Mouse (Mus musculus): ENCODE data around the gene Mark4. TPM values are rescaled to one million over a fixed set of nuclear protein-coding genes. Genes with fewer than 3 reads are reported as not detected.

The Mark4 gene
- polyA plus RNA-seq, 1 experiment, result 27.4 TPM

DNA sequence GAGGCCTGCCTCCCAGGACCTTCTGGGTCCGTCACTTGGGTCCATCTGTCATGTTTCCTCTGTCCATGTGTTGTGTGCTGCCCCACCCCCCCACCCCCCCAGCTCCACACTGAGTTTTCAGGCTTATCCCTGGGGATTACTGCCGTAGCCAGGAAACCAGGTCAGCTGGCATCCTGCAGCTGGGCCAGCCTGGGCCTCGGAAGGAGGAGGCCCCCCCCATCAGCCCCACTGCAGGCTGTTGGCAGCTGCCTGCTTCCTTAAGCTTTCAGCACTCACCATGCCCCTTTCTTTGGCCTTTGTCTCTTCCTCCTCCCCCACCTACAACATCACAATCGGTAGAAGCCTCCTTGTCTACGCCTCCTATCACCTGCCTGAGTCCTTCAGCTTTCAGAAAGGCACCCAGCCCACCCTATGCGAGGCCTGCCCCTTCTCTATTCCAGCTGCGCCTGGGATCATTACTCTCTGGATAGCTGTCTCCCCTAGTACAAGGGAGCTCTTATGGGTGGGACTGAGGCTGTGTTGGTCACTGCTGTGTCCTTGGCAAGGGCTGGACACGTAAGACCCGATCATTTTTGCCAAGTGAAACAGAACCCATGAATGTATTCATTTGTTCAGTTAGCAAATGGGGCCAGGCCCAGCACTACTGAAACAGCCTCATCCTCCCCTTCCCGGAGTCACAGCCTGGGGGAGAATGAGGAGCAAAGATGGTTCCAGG is 69.8 kb downstream of the Mark4 start:
- no peak overlapping the region for H3K4me3 ChIP-seq (ENCODE audit: insufficient read depth, low read length)
- H3K27ac ChIP-seq (ENCODE audit: insufficient read depth, low read length), result no peak overlapping the region
- no peak for TF ChIP-seq CTCF (IDR thresholded peaks at IDR 0.05; ENCODE audit: borderline replicate concordance, insufficient read depth, low read length)
- no peak for TF ChIP-seq POLR2A (IDR thresholded peaks at IDR 0.05; ENCODE audit: low read depth, low read length)
- no peaks in the 10 kb centered on the region for H3K4me1 ChIP-seq (ENCODE audit: control insufficient read depth, insufficient read depth, low read length)

DNA sequence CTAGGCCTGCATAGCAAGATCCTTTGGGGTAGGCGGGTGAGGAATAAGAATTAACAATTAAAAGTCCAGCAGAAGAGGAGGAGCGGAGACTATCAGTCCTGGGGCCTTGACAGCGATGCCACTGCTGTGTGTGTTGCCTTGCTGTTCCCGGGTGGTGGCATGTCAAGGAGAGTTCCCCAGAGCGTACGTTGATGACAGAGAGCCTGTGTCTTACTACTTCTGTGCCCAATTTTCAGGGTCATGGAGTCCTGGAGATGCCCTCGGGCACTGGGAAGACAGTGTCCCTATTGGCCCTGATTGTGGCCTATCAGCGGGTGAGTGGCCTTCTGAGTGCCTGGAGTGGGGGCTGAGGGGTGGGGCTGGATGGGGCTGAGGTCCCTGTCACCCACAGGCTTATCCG is 74.9 kb downstream of the Mark4 start:
- TF ChIP-seq POLR2A (IDR thresholded peaks at IDR 0.05; ENCODE audit: low read depth, low read length) (no peak), CTCF (IDR thresholded peaks at IDR 0.05; ENCODE audit: borderline replicate concordance, insufficient read depth, low read length) (no peak)
- H3K27ac ChIP-seq (ENCODE audit: insufficient read depth, low read length), result no peak overlapping the region
- H3K4me1 ChIP-seq (ENCODE audit: control insufficient read depth, insufficient read depth, low read length), result no peaks in the 10 kb centered on the region; the same call in 1 of the 2 replicates
- H3K4me3 ChIP-seq (ENCODE audit: insufficient read depth, low read length), result no peak overlapping the region

DNA sequence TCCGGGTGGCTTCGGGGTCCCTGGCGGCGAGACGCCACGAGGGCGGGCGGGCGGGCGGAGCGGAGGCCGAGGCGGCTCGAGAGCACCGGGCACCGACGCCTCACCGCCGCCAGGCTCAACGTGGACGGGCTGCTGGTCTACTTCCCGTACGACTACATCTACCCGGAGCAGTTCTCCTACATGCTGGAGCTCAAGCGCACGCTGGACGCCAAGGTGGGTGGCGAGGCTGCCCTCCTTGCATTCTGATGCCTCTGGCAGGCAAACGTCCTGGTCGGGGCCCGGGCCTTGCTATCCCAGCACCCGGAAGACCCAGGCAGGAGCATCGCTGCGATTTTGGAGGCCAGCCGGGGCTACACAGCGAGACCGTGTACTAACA is 76.5 kb downstream of the Mark4 start:
- peak overlapping the region; percentile 79 for H3K4me3 ChIP-seq (ENCODE audit: insufficient read depth, low read length)
- H3K4me1 ChIP-seq (ENCODE audit: control insufficient read depth, insufficient read depth, low read length), result peaks cover 3% of the 10 kb centered on the region; the same call in 1 of the 2 replicates
- TF ChIP-seq CTCF (IDR thresholded peaks at IDR 0.05; ENCODE audit: borderline replicate concordance, insufficient read depth, low read length), result no peak
- TF ChIP-seq POLR2A (IDR thresholded peaks at IDR 0.05; ENCODE audit: low read depth, low read length), result no peak
- no peak overlapping the region for H3K27ac ChIP-seq (ENCODE audit: insufficient read depth, low read length)

DNA sequence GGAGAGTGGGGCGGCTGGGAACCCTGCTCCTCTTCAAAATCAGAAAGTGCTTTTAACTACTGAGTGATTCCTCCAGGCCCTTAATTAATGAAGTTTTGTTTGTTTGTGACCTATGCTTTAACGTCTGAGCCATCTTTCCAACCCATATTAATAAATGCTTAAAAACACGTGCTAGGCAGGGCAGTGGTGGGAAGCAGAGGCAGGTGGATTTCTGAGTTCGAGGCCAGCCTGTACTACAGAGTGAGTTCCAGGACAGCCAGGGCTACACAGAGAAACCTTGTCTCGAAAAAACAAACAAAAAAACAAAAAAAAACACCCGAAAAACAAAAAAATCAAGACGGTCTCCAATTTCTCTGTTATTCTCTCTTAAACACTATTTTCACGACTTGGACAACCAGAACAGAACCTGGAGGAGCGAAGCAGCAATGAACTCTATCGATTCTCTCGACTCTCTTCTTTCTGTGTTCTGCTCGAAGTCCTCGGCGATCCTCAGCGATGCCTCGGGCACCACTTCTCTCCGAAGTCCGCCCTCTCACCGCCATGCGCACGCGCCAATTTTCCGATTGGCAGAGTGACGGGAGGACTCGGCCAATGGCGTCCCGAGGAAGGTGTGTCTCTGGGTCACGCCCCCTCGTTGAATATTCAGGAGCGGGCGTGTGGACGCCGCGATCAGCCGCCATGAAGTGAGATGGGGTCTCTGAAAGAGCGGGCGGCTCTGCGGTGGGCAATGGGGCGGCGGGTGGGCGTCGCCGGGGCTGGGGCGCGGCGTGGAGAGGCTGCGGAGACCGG is 77.0 kb downstream of the Mark4 start, which contains the start of gene Ercc2:
Gene Ercc2 (plus strand): TSS at position 634 of the 789 bp plus-strand sequence.
- Histone ChIP-seq H3K27ac (ENCODE audit: insufficient read depth, low read length) (no peak within 1 kb of the TSS), H3K4me1 (ENCODE audit: control insufficient read depth, insufficient read depth, low read length) (peaks cover 3% of the 10 kb centered on the region; the same call in 1 of the 2 replicates), H3K4me3 (ENCODE audit: insufficient read depth, low read length) (peak within 1 kb of the TSS; percentile 79)
- TF ChIP-seq CTCF (IDR thresholded peaks at IDR 0.05; ENCODE audit: borderline replicate concordance, insufficient read depth, low read length) (no peak), POLR2A (IDR thresholded peaks at IDR 0.05; ENCODE audit: low read depth, low read length) (peak; percentile 65)

DNA sequence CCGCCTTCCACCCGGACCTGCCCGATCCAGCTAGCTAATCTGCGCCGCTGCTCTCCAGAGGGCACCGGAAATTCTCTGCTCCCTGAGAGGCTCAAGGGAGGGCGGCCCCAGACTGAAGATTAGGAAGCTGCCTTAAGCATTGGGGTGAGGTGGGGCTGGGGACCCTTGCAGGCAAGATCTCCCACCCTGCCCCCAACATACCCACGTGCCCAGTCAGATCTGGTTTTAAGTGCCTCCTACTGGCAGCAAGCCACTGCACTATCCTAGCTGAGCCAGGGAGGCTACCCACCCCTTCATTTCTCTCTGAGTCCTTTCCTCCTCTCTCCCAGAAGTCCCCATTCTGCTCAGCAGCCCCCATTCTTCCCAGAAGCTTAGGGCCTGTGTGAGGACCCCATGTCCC is 80.6 kb downstream of the Mark4 start:
- Histone ChIP-seq H3K4me1 (ENCODE audit: control insufficient read depth, insufficient read depth, low read length) (0 out of 2 replicates have a peak, but pooled peaks cover 3% of the 10 kb centered on the region), H3K27ac (ENCODE audit: insufficient read depth, low read length) (peak overlapping the region; percentile 66), H3K4me3 (ENCODE audit: insufficient read depth, low read length) (no peak overlapping the region)
- TF ChIP-seq CTCF (IDR thresholded peaks at IDR 0.05; ENCODE audit: borderline replicate concordance, insufficient read depth, low read length) (no peak), POLR2A (IDR thresholded peaks at IDR 0.05; ENCODE audit: low read depth, low read length) (no peak)

DNA sequence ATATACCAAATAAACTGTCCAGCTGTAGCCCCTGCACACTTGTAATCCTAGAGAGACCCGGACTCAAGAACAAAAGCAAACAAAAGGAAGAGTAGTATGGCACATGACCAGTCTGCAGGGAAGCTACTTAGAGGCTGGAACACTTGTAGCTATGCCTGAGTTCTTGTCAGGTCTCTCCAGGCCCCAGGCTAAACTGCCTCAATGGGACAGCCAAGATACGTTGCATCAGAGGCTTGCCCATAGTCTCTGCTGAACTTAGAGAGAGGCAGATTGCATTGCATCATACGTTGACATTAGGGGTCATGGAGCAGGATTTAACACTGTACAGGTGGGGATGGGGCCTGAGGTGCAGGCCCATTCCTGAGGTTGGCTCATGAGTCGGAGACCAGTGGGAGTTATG is 82.6 kb downstream of the Mark4 start:
- H3K27ac ChIP-seq (ENCODE audit: insufficient read depth, low read length), result no peak overlapping the region
- 0 out of 2 replicates have a peak, but pooled peaks cover 3% of the 10 kb centered on the region for H3K4me1 ChIP-seq (ENCODE audit: control insufficient read depth, insufficient read depth, low read length)
- no peak overlapping the region for H3K4me3 ChIP-seq (ENCODE audit: insufficient read depth, low read length)
- no peak for TF ChIP-seq CTCF (IDR thresholded peaks at IDR 0.05; ENCODE audit: borderline replicate concordance, insufficient read depth, low read length)
- TF ChIP-seq POLR2A (IDR thresholded peaks at IDR 0.05; ENCODE audit: low read depth, low read length), result no peak

DNA sequence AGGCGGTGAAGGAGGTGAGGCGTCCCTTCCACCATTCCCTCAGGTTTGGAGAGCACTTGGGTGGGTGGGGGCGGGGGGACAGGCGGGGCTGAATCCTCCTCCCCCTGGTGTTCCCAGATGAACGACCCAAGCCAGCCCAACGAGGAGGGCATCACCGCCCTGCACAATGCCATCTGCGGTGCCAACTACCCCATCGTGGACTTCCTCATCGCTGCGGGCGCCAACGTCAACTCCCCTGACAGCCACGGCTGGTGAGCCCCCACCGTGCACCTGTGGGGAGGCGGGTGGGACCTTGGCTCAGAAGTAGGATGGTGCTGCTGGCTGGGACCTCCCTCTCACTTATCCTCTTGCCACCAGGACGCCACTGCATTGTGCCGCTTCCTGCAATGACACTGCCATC is 83.3 kb downstream of the Mark4 start:
- H3K4me3 ChIP-seq (ENCODE audit: insufficient read depth, low read length), result no peak overlapping the region
- 0 out of 2 replicates have a peak, but pooled peaks cover 3% of the 10 kb centered on the region for H3K4me1 ChIP-seq (ENCODE audit: control insufficient read depth, insufficient read depth, low read length)
- no peak overlapping the region for H3K27ac ChIP-seq (ENCODE audit: insufficient read depth, low read length)
- TF ChIP-seq CTCF (IDR thresholded peaks at IDR 0.05; ENCODE audit: borderline replicate concordance, insufficient read depth, low read length) (no peak), POLR2A (IDR thresholded peaks at IDR 0.05; ENCODE audit: low read depth, low read length) (no peak)

Other genes starting within 250 kb of the Mark4 start
- 0.17 and 0.18 TPM in 2 replicates for gene Gpr4, start 246.3 kb downstream of the Mark4 start, polyA plus RNA-seq (2011; ENCODE audit: insufficient read length, low read depth, missing spikeins)
- gene Opa3, start 230.5 kb downstream of the Mark4 start, polyA plus RNA-seq (2011; ENCODE audit: insufficient read length, low read depth, missing spikeins), result 21.8 and 24.4 TPM in 2 replicates
- 161 and 186 TPM in 2 replicates for gene Vasp, start 187.0 kb downstream of the Mark4 start, polyA plus RNA-seq (2011; ENCODE audit: insufficient read length, low read depth, missing spikeins)
- gene Ppm1n, start 178.8 kb downstream of the Mark4 start, polyA plus RNA-seq (2011; ENCODE audit: insufficient read length, low read depth, missing spikeins), result not detected in 2 replicates
- 6.8 and 7.8 TPM in 2 replicates for gene Rtn2, start 176.2 kb downstream of the Mark4 start, polyA plus RNA-seq (2011; ENCODE audit: insufficient read length, low read depth, missing spikeins)
- gene Fosb, start 148.8 kb downstream of the Mark4 start, polyA plus RNA-seq (2011; ENCODE audit: insufficient read length, low read depth, missing spikeins), result 2.1 and 2.7 TPM in 2 replicates
- 44.9 and 52.2 TPM in 2 replicates for gene Ercc1, start 114.0 kb downstream of the Mark4 start, polyA plus RNA-seq (2011; ENCODE audit: insufficient read length, low read depth, missing spikeins)
- gene Cd3eap, start 99.3 kb downstream of the Mark4 start, polyA plus RNA-seq (2011; ENCODE audit: insufficient read length, low read depth, missing spikeins), result 13.3 and 13.4 TPM in 2 replicates
- gene Ppp1r13l, start 99.1 kb downstream of the Mark4 start, polyA plus RNA-seq (2011; ENCODE audit: insufficient read length, low read depth, missing spikeins), result 11.0 and 12.5 TPM in 2 replicates
- gene Ercc2, start 76.8 kb downstream of the Mark4 start, polyA plus RNA-seq (2011; ENCODE audit: insufficient read length, low read depth, missing spikeins), result 14.3 and 22.7 TPM in 2 replicates
- 5.3 and 6.3 TPM in 2 replicates for gene Klc3, start 54.7 kb downstream of the Mark4 start, polyA plus RNA-seq (2011; ENCODE audit: insufficient read length, low read depth, missing spikeins)
- not detected in 2 replicates for gene Ckm, start 54.0 kb downstream of the Mark4 start, polyA plus RNA-seq (2011; ENCODE audit: insufficient read length, low read depth, missing spikeins)
- not detected in 2 replicates for gene Exoc3l2, start 4.5 kb upstream of the Mark4 start, polyA plus RNA-seq (2011; ENCODE audit: insufficient read length, low read depth, missing spikeins)
- 5.9 and 6.1 TPM in 2 replicates for gene Bloc1s3, start 49.5 kb upstream of the Mark4 start, polyA plus RNA-seq (2011; ENCODE audit: insufficient read length, low read depth, missing spikeins)
- 15.2 and 23.4 TPM in 2 replicates for gene Trappc6a, start 49.6 kb upstream of the Mark4 start, polyA plus RNA-seq (2011; ENCODE audit: insufficient read length, low read depth, missing spikeins)
- gene Nkpd1, start 59.0 kb upstream of the Mark4 start, polyA plus RNA-seq (2011; ENCODE audit: insufficient read length, low read depth, missing spikeins), result not detected in 2 replicates
- gene Ppp1r37, start 104.3 kb upstream of the Mark4 start, polyA plus RNA-seq (2011; ENCODE audit: insufficient read length, low read depth, missing spikeins), result 25.3 and 27.7 TPM in 2 replicates
- gene Zfp296, start 118.5 kb upstream of the Mark4 start, polyA plus RNA-seq (2011; ENCODE audit: insufficient read length, low read depth, missing spikeins), result 1.5 and 1.8 TPM in 2 replicates
- gene Gemin7, start 118.8 kb upstream of the Mark4 start, polyA plus RNA-seq (2011; ENCODE audit: insufficient read length, low read depth, missing spikeins), result 52.6 and 65.2 TPM in 2 replicates
- 32.4 and 38.1 TPM in 2 replicates for gene Clasrp, start 145.7 kb upstream of the Mark4 start, polyA plus RNA-seq (2011; ENCODE audit: insufficient read length, low read depth, missing spikeins)
- 15.4 and 17.9 TPM in 2 replicates for gene Relb, start 170.6 kb upstream of the Mark4 start, polyA plus RNA-seq (2011; ENCODE audit: insufficient read length, low read depth, missing spikeins)
- gene Clptm1, start 206.2 kb upstream of the Mark4 start, polyA plus RNA-seq (2011; ENCODE audit: insufficient read length, low read depth, missing spikeins), result 116 and 124 TPM in 2 replicates
- not detected in 2 replicates for gene Apoc2, start 219.1 kb upstream of the Mark4 start, polyA plus RNA-seq (2011; ENCODE audit: insufficient read length, low read depth, missing spikeins)
- gene Gm44805, start 222.6 kb upstream of the Mark4 start, polyA plus RNA-seq (2011; ENCODE audit: insufficient read length, low read depth, missing spikeins), result not detected in 2 replicates
- not detected in 2 replicates for gene Apoc4, start 222.7 kb upstream of the Mark4 start, polyA plus RNA-seq (2011; ENCODE audit: insufficient read length, low read depth, missing spikeins)
- not detected in 2 replicates for gene Apoc1, start 233.8 kb upstream of the Mark4 start, polyA plus RNA-seq (2011; ENCODE audit: insufficient read length, low read depth, missing spikeins)
- gene Apoe, start 240.4 kb upstream of the Mark4 start, polyA plus RNA-seq (2011; ENCODE audit: insufficient read length, low read depth, missing spikeins), result 8.5 and 34.9 TPM in 2 replicates